Mouse (Mus musculus) heart, adult 9 months (tissue): ENCODE results near the gene Knop1.

Experiments
- DNase-seq, 2 experiments: peaks; one replicate each; pipeline ENCODE4 v3.0.0; 2022; ENCODE audit warnings: low spot score in 2 of 2

The Knop1 gene

DNA sequence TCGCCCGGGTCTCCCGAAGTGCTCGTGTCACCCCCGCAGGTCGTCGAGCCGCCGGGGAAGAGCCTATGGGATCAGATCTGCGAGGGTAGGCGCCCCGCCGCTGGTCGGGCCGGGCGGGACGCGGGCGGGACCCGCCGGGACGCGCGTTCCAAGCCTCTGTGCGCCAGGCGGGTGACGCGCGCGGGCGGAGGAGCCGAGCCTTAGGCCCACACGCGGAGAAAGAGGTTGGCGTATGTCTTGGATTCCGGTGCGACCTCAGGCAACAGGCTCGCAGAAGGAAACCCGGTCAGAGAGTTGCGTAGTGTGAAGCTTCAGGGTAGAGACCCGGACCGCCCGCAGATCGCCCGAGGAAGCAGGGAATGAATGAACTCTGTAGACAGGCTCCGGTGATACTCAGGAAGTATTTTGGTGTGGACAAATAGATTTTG, at the start of gene Knop1:
Gene Knop1 (minus strand): TSS at position 378 of the 428 bp plus-strand sequence.
- no peak for DNase-seq

DNA sequence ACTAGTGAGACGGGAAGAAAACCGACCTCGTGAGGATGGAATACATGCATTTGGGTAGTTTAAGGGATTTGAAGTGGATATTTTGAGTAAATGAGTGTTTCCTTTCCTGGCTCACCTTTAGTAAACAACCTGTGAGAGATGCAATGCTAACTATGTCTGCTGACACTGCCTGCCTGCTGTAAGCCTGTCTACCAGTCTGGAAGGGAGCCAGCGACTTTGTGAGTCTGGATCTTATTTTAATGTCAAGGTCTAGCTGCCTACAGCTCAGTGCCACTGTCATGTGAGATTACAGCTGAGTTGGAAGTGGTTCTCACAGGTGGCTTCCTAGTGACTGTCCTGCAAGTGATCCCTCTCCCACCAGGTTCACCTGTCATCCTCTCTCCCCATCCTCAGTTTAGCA, 48.5 kb upstream of the Knop1 start:
- DNase-seq: no peak

DNA sequence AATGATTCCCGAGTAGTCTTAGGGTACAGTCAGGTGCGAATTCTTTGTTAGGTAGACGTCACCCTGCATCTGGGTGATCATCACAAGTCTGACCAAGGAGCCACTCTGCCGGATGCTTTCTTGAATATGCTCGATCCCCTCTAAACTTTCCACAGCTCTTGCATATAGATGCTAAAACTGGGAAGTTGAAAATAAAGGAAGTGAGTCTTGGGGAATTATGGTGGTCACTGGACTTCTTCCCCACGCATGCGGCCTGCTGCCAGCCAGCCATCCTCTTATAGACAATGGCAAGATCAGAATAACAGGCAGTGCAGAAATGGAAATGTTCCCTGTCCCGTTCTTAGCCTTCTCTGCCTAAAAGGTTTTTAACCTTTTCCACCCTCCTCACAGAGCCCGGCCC, 47.8 kb upstream of the Knop1 start:
- no peak for DNase-seq

DNA sequence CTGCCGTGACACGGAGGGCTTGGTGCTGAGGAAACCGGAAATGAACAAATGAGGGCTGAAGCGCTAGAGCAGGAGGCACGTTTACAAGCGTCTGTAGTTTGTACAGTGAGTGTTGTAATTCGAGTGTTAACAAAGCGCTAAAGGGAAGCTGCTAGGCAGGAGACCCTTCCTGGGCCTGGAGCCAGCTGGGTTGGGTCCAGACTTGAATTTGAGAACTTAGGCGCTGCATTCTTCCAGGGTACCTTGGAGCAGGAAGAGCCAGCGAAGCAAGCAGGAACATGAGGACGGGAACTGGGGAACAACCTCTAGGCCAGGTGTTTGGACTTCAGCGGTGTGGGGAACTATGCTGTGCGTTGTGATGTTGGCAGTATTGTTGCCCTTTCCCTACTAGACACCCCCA, 46.9 kb upstream of the Knop1 start:
- no peak for DNase-seq

DNA sequence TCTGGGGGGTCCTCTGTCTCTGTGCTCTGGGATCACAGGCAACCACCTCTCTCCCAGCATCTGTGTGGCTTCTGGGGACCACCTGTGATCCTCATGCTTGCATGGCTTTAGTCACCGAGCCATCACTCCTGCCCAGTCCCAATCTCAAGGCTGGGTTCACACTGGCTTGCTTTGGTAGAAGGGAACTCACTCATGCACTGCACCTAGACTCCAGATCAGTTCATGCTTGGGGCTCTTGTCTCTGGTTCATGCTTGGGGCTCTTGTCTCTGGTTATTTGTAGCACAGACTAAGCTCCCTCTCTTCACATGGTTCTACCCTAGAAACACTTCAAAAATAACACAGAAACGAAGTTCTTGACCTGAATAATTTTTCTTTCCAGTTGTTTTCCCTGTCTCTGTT, 44.0 kb upstream of the Knop1 start:
- DNase-seq: no peak

DNA sequence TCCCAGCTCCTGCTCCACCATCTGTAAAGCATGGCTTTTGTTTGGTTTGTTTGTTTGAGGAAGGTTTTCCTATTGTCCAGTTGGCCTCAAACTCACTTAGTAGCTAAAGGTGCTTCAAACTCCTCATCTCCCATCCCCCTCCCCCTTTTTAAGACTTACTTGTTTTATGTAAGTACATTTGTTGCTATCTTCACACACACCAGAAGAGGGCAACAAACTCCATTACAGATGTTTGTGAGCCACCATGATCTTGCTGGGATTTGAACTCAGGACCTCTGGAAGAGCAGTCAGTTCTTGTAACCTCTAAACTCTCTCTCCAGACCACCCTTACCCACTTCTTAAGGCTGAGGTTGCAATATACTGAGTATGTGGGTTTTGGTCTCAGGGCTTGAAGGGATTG, 42.0 kb upstream of the Knop1 start:
- DNase-seq: no peak

DNA sequence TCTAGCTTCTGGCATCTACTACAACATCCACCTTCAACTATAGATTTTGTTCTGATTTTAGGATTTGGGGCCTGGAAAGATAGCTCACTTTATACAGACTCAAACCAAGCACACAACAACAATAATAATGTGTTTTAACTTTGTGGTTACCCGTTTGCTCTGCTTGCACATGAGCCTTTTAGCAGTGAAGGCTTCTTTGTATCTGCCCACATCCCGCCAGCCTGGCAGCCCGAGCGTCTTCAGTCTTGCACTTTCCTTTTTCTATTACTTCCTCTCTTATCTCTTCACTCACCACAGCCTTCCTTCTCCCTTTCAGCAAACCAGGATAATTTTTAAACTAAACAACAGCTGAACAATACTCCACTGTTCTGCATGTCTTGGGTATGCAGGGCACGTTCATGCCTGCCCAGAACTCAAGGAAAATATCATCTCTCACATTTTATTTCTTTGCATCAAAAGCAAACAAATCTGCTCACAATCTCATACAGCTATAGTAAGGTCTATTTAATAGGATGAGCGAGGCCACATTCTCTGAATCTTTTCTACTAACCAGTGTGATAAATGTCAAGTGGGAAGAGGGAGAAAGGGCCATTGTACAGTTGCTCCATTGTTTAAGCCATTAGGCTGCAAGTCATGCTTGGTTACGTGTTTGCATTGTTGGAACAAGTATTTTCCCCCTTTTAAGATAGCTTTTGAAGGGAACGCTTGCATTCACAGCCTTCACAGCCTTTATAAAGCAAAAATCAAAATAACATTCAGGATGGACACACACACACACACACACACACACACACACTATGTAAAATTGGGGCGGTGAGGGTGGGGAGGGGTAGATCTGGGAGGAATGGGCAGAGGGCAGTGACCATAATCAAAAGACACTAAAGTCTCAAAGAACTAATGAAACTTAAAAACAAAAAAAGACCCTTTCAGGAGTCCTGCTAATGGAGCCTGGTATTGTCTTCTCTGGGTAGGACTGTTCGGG, 39.7 kb upstream of the Knop1 start:
- no peak for DNase-seq

DNA sequence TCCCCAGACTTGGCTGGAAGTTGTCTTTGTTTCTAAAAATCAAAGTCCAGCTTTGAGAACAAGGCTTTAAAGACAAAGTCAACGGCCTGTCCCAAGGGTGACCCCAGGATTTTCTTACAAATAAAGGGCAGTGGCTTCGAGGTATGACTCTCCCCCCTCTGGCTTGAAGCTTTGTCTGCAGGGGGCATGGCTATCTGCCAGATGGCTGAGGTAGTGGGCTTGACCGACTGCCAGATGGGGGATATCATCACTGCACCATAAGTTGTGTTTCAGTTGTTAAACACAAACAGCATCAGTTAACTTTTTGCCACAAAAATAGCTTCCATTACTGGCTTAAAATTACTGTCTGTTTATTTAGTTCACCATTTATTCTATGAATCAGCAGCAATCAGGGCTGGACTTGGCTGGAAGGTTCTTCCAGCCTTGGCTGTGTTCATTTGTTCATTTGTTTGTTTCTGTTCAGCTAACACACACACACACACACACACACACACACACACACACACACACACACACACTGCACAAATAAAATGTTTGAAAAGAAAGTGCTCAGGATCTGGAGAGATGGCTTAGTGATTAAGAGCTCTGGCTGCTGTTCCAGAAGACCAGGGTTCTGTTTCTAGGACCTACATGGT, 33.1 kb upstream of the Knop1 start:
- no peak for DNase-seq

DNA sequence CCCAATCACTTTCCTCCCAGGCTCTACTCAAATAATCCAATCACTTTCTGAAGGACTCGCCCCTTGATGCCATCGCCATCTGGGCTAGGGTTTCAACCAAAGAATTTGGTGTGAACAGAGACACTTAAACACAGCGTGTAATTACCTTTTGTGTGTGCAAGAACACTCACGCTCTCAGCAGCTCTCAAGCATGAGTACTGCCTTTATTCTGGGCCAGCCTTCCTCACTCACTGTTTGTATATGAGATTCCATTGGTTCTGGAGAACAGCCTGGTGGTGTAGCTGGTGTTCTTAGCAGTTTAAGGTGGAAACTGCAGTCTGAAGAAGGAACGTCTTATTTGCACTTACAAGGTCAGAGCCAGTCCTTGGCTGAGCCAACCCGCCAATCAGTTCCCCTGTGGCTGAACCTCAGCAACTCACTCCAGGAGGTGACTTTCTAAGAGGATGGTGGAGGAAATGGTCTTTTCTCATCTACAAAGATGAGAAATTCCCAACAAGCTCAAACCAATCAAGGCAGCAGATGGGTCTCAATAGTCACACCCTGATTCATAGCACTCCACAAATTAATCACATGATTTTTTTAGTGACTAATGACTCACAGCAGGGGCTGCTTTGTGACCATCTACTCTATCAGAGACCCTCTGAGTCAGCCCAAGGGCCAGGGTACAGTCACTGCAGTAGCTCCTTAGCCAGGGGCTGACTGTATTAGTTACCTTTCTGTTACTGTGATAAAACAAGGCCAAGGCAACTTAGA, 31.4 kb upstream of the Knop1 start:
- DNase-seq: no peak

DNA sequence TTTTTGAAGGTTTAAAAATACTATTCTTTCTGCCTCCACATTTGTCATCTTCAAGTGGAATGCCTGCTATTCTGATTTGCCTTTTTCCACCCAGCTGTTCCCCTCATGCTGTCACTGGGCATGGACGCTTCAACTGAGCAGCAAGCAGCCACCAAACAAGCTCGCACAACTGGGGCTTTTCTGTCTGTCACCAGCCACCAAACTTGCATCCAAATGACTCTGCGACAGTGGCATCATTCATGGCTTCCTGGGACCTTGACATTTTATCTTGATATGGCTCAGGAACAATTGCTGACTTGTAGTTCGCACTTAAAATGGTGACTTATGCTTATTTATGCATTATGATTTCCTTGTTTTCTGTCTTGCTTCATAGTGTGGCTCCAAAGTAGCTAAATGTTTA, 28.9 kb upstream of the Knop1 start:
- no peak for DNase-seq

DNA sequence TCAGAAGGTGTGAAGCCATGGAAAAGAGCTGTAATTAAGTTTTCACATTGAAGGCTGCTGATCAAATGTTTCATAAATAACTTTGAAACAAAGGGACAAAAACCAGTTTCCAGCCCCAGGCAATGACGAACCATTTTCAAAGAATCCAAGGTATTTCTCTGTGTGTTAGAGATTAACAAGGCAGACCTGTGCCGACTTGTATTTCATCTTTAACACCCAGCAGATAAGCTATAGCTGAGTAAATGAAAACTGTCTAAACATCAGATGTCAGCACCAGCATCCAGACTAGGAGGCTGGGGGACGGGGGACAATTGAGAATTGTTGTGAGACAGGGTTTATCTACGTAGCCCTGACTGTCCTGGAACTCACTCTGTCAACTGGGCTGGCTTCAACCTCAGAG, 27.9 kb upstream of the Knop1 start:
- no peak for DNase-seq

DNA sequence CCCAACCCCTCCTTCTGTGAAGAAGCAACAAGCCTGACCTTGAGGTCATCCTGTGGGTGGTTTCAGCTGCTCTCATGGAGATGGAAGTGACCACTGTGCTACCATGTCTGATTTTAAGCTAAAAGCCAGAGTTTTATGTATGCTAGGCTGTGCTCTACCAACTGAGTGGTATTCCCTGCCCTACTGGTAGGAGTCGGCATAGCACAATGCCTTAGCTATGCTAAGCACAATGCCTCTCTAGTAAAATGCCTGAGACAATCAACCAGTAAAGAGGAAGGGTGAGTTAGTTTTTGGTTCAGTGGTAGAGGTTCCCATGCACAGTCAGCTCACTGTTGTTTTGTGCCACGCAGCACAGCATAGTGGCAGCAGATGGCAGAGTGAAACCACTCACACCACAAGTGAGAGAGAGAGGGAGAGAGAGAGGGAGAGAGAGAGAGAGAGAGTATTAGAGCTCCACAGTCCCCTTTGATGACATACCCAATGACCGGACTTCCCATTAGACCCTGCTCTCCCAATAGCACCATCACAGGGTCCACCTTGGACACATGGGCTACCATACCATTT, 23.5 kb upstream of the Knop1 start:
- no peak for DNase-seq

DNA sequence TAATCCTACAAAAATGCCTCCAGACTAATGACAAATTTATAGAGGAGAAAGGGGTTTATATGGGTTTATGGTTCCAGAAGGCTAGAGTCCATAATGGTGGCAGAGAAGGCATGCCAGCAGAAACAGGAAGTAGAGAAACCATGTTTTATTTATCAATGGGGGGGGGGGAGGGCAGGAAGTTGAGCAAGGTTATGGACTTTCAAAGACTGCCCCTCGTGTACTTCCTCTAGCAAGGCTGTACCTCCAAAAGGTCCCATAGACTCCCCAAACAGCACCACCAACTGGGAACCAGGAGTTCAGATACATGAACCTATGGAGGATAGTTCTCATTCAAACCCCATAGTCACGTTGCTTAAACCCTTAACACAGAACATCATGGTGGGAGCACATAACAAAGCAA, 9.3 kb upstream of the Knop1 start:
- DNase-seq: no peak

DNA sequence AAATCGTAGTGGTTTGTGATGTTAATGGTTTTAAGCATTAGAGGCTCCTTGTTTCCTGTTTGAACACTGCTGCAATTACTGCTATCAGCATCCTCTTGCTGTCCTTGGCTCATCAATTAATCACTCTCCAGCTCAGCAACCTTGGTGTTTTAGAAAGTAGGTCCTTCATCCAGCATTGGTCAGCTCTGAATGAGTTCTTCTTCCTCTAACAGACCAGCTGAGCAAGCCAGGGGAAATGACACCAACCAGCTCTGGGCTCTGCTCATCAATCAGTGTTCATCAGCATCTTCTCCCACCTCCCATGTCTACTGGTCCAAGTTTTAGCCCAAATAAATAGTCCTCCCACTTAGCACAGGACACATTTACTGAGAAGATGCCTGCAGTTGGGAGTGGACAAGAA, 2.6 kb upstream of the Knop1 start:
- DNase-seq: no peak

DNA sequence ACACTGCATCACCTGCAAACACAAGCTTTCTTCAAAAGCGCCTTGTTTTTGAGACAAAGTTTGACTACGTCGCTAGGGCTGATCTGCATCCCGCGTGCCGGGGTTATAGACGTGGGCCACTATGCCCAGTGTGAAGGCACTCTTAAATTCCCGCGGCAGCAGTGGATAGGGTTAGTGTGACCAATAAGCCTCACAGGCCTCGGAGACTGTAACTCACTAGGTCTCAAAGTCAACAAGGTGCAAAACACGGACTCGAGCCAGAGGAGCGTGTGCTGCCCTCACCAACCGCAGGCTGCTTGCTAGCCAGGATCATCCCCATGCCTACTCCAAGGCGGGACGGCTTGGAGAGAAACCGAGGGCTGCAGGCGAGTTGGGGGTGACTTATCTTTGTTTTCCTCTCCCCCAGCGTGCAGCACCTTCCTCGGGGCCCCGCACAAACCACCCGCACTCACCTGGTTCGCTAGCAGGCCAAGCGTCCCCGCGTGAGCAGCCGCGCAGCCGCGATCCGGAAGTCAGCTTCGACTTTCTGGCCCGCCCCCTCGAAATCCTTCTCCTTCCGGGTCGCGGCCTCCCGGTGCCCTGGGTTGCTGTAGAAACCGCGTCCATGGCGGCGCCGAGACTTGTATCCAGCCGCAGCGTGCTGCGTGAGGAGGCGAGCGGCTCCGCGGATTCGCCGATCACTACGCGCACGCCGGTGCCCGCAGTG, 730 bp downstream of the Knop1 start, which contains the start of gene Iqck:
Gene Iqck (plus strand): TSS at position 582 of the 706 bp plus-strand sequence.
- DNase-seq: peak; percentile 83 to 89

DNA sequence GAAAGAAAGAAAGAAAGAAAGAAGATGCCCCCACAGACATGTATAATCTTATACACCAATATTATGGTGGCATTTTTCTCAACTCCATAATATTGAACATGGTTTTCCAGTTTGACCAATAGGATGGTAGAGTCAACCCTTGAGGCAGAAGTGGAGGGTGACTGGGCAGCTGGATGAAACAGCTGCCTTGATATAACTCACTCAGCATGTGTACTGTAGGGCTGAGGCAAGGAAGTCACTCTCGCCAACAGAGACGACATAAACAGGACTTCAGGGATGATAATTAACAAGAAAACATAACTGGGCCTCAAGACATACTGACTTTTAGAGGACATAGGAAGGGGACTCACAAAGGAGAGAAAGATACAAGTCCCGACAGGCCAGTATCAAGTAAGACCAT, 1.4 kb downstream of the Knop1 start:
- no peak for DNase-seq

DNA sequence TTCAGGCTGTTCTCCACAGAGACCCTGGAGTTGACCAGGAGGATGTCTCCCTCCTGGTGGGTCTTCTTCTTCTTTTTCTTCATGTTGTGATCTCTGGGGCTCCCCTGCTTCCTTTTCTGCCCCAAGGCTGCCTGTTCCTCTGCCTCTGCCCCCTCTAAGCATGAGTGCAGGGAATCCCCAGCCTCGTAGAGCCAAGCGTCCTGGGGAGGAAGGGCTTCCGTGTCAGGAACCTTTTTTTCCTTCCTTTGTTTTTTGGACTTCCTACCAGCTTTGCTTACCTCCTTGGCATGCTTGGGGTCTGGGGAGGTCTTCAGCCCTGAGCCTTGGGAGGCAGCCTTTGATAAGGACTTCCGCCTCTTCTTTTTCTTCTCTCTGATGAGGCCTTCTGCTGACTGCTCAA, 3.4 kb downstream of the Knop1 start:
- no peak for DNase-seq

DNA sequence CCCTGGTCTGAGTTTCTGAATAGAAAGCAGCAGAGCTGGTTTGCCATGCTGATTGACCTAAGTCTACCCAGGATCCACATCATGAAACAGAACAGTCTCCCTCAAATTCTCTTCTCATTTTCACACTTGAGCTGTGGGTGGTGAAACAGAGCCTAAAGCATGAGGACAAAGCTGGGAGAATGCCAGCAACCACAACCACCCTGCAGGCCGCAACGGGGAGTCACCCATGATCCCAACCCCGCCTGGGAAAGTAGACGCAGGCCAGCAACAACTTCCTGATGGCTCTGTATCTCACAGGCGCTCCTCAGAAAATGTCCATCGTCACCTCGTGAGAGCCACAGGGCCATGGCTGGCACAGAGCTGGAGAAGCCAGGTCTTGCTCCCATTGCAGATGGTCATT, 4.5 kb downstream of the Knop1 start:
- peak; percentile 30 to 42 for DNase-seq

DNA sequence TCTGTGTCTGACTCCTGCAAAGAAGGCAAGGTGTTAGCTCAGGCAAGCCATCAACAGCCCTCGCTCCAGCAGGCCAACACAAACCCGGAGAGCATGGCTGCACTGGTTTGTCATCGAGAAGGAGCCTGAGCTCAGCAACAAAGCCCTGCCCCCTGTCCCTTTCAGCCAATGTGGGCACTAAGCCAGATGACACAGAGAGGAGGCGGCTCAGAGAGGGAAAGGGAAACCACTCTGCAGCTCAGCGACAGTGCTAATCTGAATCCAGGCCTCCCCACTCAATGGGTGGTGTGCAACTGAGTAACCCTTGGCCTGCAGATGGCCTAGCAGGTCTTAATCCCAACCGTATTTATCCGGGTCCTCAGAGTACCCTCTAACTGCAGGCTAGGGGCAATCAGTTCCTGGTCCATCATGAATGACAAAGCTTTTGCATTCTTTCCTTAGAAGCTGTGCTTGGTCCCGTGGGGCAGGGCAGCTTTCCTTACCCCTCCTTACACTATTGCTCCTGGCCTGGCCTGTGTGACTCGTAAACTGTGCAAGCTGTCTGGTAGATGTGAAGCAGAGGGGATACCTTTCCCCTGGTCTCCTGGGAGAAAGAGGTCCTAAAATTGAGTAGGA, 5.3 kb downstream of the Knop1 start:
- DNase-seq: peak; percentile 35 to 56

DNA sequence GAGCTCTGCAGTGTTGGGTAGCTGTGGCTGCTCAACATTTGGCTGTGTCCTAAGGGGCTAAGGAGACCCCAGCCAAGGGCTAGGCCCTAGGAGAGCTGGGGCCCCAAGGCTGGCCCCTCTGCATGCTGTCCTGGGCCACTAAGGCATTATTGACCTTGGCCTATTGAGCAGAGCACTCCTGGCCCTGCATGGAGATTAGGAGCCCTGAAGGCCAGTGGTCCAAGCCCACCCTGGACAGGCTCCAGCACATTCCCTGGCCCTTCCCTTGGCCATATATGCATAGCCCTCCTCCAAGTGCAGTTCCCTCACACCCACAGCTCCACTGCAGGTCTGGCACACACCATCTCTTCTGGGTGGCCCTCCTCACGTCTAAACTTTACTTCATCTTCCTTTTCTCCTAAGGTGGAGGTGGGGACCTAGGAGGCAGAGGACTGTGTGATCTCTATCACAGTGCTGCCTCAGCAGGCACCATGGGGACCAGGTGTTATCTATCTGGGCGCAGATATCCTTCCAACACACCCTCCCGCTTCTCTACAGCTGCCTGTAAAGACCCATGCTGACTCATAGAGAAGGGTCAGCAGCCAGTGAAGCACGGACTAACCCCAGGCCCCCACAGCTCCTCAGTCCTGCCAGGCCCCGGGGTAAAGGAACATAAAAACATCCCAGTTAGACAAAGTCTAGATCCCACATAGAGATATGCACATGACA, 6.4 kb downstream of the Knop1 start:
- no peak for DNase-seq
